In genomic region chr7:28808957-28809393, GRCm38 (mm10) we compare ENCODE assay signal across 1 mouse cellular context.
TF ChIP-seq lines count a peak whose summit lies in the region.

No protein-coding gene starts in this region.

TF ChIP-seq in CH12.LX, 34 proteins besides CTCF, POLR2A, EP300 and RAD21:
- TF ChIP-seq ETS1 (conservative IDR thresholded peaks at IDR 0.05; ENCODE audit: low read depth, low read length): no peak; the same call in 1 of the 2 replicates
- TF ChIP-seq MXI1 (IDR thresholded peaks at IDR 0.05; ENCODE audit: low read depth, low read length): no peak
- no peak; the same call in 1 of the 2 replicates for TF ChIP-seq TCF12 (IDR thresholded peaks at IDR 0.05; ENCODE audit: low read depth, low read length)
- TF ChIP-seq BHLHE40 (IDR thresholded peaks at IDR 0.05; ENCODE audit: low read depth, low read length): no peak
- TF ChIP-seq SMC3 (IDR thresholded peaks at IDR 0.05; ENCODE audit: low read depth, low read length): no peak; the same call in 1 of the 2 replicates
- TF ChIP-seq GABPA (IDR thresholded peaks at IDR 0.05; ENCODE audit: insufficient replicate concordance, low read depth, low read length): no peak
- peak; percentile 94 for TF ChIP-seq CHD2 (IDR thresholded peaks at IDR 0.05; ENCODE audit: low read length)
- TF ChIP-seq CHD1 (IDR thresholded peaks at IDR 0.05; ENCODE audit: low read depth, low read length): no peak
- TF ChIP-seq MYC (IDR thresholded peaks at IDR 0.05; ENCODE audit: low read depth, low read length): no peak; the same call in 1 of the 2 replicates
- TF ChIP-seq IRF4 (IDR thresholded peaks at IDR 0.05; ENCODE audit: low read depth, low read length): peak; percentile 57
- TF ChIP-seq E2F4 (IDR thresholded peaks at IDR 0.05; ENCODE audit: insufficient replicate concordance, low read depth, low read length): 0 out of 2 replicates have a peak, but pooled peaks have one; percentile 55
- TF ChIP-seq ELF1 (IDR thresholded peaks at IDR 0.05; ENCODE audit: low read depth, low read length): 0 out of 2 replicates have a peak, but pooled peaks have one; percentile 34
- peak; percentile 73 for TF ChIP-seq ZMIZ1 (IDR thresholded peaks at IDR 0.05; ENCODE audit: low read depth, low read length)
- peak; percentile 57; the same call in 1 of the 2 replicates for TF ChIP-seq HCFC1 (IDR thresholded peaks at IDR 0.05; ENCODE audit: low read depth, low read length)
- TF ChIP-seq SIN3A (IDR thresholded peaks at IDR 0.05; ENCODE audit: low read length): peak; percentile 31; the same call in 1 of the 2 replicates
- no peak for TF ChIP-seq JUND (conservative IDR thresholded peaks at IDR 0.05; ENCODE audit: low read depth, low read length)
- no peak; the same call in 1 of the 2 replicates for TF ChIP-seq POLR2AphosphoS2 (IDR thresholded peaks at IDR 0.05; ENCODE audit: low read depth, low read length)
- TF ChIP-seq NELFE (IDR thresholded peaks at IDR 0.05; ENCODE audit: low read depth, low read length): peak; percentile 86
- TF ChIP-seq MAFK (IDR thresholded peaks at IDR 0.05; ENCODE audit: insufficient replicate concordance, low read length): no peak
- no peak for TF ChIP-seq JUN (IDR thresholded peaks at IDR 0.05; ENCODE audit: insufficient read depth, low read depth, low read length)
- TF ChIP-seq MAZ (IDR thresholded peaks at IDR 0.05; ENCODE audit: low read depth, low read length): peak; percentile 91
- peak; percentile 24; the same call in 1 of the 2 replicates for TF ChIP-seq ZNF384 (IDR thresholded peaks at IDR 0.05; ENCODE audit: low read depth, low read length)
- 0 out of 2 replicates have a peak, but pooled peaks have one; percentile 60 for TF ChIP-seq UBTF (IDR thresholded peaks at IDR 0.05; ENCODE audit: low read depth, low read length)
- peak; percentile 66; the same call in 1 of the 2 replicates for TF ChIP-seq TBP (conservative IDR thresholded peaks at IDR 0.05; ENCODE audit: low read depth, low read length)
- TF ChIP-seq ZKSCAN1 (IDR thresholded peaks at IDR 0.05; ENCODE audit: borderline replicate concordance, low read depth, low read length): no peak
- no peak for TF ChIP-seq MAX (IDR thresholded peaks at IDR 0.05; ENCODE audit: low read length)
- no peak for TF ChIP-seq ZC3H11A (IDR thresholded peaks at IDR 0.05; ENCODE audit: low read depth, low read length)
- TF ChIP-seq MEF2A (IDR thresholded peaks at IDR 0.05; ENCODE audit: borderline replicate concordance, low read depth, low read length): 0 out of 2 replicates have a peak, but pooled peaks have one; percentile 9
- peak; percentile 88 for TF ChIP-seq RCOR1 (conservative IDR thresholded peaks at IDR 0.05; ENCODE audit: low read depth, low read length)
- peak; percentile 4; the same call in 1 of the 2 replicates for TF ChIP-seq USF1 (IDR thresholded peaks at IDR 0.05; ENCODE audit: low read depth, low read length)
- no peak for TF ChIP-seq USF2 (conservative IDR thresholded peaks at IDR 0.05; ENCODE audit: low read depth, low read length)
